Mouse (Mus musculus): ENCODE results near the gene Capza1.
"Not testable (repeated sequence)": the region's sequence is repeated elsewhere in the genome, so short reads cannot be mapped to it uniquely, and the experiment has no call there.

Gene Capza1

DNA sequence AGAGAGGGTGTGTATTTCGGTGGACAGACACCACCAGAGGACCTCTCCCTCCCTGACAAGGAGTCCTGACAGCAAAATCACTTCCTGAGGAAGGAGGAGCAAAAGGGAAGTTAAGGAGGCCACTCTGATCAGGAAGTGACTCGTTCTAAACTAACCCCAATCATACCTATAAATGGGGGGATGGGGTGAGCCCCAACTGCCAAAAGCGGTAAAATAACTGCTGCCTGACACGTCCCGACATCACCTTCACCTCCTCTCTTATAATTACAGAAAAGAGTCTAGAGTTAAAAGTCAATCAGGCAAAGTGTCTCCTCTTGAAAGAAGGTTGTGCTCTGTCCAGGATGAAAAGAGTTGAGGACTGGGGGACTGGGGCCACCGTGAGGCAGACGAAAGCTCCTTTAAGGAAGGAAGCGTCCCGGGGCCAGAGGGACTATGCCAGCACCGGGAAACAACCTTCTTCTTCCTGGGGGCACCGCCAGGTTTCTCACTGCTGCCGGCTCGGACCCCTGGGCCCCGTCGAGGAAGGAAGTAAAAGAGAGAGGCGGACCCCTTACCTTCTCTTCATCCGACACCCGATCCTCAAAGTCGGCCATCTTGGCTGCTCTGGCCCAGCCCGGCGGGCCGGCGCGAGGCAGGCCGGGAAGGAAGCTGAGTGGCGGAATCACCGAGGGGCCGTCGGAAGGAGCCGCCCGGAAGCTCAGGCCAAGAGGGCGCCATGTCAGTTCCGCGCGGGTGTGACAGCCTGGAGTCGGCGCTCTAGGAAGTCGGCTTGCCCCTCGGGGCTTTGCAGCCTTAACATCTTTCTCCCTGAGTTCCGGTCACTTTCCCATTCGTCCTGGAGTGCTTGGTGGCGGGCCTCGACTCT lies at the start of gene Capza1, which contains the start of gene St7l:
Capza1 (minus strand) TSS at position 720 of the 865 bp plus-strand sequence.
St7l (plus strand) TSS at position 220 of the 865 bp plus-strand sequence.
- DNase-seq (ENCODE audit: low spot score) = peak; percentile 82

DNA sequence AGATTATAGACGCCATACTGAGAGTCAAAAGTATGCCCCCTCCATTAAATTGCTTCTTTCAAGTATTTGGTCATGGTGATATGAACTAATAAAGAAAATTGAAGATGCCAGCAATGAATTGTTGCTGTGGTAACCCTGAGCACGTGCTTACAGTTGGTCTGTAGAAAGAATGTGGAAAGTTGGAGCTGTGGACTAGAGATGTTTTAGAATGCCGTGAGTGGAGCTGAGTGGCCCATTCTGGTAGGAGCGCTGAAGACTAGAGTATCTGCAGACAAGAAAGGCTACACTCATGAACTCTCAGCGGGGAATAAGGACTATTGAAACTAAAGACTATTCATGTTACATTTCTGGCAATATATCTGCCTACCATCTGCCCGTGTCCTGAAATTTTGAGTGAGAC lies 44.9 kb upstream of the Capza1 start:
- DNase-seq (ENCODE audit: low spot score) = no peak

DNA sequence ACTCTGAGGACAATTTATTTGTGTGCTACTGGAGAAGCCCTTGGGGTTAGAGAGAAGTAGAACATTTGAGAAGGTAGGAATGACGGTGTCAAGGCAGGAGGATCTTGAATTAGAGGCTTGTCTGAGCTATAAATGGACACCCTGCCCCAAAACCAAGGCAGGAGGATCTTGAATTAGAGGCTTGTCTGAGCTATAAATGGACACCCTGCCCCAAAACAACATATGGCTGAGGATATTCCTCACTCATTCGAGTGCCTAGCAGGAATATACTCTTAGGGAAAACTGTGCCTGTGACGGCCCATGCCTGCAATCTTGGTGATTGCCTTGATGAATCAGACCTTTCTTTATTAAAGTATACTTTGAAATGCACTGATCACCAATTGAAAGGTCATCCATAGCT lies 41.7 kb upstream of the Capza1 start:
- DNase-seq (ENCODE audit: low spot score) = no peak

DNA sequence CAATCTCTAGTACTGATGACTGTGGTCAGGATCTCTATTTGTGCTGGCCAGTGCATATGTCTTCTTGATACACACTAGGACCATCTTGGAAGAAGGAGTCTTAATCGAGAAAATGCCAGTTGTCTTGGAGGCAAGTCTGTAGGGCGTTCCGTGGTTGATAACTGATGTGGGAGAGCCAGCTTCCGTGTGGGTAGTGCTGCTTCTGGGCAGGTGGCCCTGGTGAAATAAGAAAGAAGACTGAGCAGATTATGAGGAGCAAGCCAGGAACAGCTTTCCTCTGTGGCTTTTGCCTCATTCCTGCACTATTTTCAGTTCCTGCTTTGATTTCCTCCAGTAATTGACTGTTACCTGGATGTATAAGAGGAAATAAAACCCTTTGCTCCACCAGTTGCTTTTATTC lies 41.1 kb upstream of the Capza1 start:
- DNase-seq (ENCODE audit: low spot score) = no peak

DNA sequence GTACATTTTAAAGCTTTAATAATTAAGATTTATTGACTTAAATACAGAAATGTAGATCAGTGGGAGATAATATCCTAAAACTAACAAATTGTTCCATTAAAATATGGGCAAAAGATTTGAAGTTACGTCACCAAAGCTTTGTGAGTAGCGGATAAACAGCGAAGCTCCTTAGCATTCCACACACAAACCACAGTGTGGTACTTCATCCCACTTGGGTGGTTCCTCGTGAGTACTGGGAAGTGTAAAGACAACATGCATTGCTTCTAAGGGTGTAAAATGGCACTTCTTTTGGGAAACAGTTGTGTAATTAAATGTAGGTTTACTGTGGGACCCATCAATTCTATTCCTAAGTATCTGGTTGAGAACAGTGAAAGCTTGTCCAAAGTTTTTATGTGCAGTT lies 36.8 kb upstream of the Capza1 start:
- DNase-seq (ENCODE audit: low spot score) = no peak

DNA sequence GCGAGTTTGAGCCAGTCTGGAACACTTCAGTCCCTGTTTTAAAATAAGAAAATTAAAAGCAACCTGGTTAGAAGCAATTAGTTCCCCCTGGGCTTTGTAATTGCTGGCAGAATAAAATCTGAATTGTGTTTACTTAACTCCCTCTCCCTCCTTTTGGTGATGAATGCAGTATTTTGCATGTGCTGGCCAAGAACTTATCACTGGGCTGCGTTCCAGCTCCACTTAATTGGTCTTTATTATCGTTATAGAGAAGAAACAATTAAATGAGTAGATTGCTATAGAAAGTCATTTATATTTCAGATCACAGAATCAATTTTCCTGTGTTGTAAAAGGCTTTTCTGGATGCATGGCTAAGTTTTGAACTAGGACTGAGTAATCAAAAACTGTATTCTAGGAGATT lies 31.8 kb upstream of the Capza1 start:
- no peak for DNase-seq (ENCODE audit: low spot score)

DNA sequence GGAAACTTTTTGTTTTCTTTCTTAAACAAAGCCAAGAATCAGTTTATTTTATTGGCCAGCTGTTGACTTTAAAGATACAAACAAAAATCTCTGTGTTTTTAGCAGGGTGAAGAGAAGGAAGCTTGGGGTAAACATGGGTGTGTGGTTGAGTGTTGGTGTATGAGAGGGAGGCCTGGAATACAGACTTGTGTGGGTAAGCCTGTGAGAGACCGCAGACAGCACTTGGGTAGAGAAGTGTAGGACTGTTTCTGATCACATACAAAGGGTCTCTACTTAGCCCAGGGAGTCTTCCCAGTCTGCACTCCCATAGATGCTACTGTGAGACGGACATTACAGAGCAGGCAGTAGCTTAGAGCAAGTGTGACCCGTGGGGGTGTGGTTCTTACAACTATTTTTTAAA lies 24.3 kb upstream of the Capza1 start:
- no peak for DNase-seq (ENCODE audit: low spot score)

DNA sequence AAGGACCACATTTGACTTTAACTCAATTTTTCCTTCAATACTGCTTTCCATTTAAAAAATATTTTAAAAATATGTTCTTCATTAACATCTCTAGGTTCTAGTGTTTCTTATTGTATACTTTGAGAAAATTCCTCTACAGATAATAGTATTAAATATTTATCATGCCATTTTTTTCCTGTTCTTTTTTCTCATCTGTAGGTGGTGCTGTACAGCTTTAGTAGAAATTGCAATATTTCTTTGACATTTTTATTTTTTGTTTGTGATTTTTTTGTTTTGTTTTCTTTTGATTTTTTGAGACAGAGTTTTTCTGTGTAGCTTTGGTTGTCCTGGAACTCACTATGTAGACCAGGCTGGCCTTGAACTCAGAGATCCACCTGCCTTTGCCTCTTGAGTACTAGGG lies 5.3 kb upstream of the Capza1 start:
- DNase-seq (ENCODE audit: low spot score) = no peak

DNA sequence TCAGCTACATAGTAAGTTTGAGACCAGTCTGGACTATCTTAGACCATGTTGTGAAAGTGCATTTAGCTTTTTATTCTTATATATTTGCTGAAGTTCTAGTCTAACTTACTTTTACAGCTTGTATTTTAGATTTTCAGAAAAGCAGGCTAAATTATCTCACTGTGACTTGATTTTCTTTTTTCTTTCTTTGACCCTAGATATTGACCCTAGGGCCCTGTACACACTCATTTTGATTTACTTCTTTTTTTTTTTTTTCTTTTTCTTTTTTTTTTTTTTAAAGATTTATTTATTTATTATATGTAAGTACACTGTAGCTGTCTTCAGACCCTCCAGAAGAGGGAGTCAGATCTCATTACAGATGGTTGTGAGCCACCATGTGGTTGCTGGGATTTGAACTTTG lies 2.4 kb upstream of the Capza1 start:
- DNase-seq (ENCODE audit: low spot score) = not testable (repeated sequence)

DNA sequence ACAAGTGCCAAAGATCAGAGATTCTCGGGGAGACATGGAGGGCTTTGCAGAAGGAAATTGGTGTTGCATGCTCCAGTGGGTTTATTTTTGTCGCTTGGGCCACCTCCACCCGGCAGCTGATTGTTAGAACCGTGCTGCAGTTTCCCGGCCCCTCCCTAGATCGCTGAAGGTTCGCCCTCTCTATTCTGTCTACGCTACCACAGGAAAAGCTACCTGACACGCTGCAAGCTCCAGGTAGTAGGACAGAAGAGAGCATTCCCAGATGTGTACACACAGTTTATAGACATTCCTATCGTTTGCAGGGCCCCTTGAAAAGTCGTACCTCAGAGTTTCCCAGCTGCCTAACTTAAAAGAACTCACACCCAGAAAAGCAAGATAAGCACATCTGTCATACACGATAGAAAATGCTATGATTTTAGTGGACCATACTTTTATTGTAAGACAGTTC lies 1.1 kb upstream of the Capza1 start:
- peak; percentile 54 for DNase-seq (ENCODE audit: low spot score)

DNA sequence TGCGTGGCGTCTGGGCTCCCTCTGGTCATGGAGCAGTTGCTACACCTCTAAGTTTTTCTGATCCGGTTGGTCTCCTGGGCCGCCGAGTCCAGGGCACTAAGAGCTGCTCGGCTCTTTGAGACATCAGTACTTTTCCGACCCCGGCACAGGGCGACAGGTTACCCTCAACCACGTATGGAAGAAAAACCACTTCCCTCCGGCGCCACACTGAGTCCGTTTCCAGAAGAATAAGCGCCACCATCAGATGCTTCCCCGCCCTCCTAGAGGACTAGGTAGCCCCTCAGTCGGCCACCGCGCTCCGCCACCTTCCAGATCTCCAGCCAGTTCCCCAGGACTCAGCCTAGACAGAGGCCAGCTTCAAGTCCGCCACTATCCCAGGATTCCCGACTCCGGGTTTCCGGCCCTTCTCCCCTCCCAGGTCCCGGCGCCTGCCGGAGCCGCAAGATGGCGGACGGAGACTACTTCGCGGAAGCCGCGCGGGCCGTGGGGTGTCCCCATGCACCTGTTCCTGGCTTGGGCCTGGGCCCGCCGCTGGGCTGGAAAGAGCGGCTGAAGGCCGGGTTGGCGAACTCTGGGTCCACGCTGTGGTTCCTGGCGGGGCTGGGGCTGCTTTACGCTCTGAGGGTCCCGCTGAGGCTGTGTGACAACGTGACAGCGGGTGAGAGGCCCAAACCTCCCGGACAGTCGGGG lies 491 bp upstream of the Capza1 start:
- DNase-seq (ENCODE audit: low spot score) = peak; percentile 76

DNA sequence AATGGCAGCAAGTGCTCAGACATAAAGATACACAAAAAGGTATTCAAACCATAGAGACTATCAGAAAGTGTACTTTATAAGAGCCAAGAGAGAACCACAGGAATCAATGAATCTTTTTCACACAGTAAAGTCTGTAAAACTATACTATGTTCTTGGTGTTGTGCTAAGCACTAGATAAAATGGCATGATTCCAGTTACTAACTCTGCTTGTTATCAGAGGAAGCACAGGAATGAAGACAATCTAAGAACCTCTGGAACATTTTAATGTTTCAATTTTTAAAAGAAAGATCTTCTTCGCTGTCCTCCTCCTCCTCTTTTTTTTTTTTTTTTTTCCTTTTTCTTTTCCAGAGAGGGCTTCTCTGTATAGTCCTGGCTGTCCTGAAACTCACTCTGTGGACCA lies 5.7 kb downstream of the Capza1 start:
- DNase-seq (ENCODE audit: low spot score) = no peak

DNA sequence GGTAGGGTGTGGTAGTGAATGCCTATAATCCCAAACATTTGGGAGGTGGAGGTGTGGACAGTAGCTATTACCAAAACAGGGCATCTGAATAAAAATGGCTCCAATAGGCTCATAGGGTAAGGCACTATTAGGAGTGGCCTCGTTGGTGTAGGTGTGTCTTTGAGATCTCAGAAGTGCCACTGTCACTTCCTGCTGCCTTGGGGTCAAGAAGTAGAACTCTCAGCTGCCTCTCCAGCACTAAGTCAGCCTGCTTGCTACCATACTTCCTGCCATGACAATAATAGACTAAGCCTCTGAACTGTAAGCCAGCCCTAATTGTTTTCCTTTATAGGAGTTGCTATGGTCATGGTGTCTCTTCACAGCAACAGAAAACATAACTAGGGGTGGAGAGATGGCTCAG lies 8.2 kb downstream of the Capza1 start:
- DNase-seq (ENCODE audit: low spot score) = no peak

DNA sequence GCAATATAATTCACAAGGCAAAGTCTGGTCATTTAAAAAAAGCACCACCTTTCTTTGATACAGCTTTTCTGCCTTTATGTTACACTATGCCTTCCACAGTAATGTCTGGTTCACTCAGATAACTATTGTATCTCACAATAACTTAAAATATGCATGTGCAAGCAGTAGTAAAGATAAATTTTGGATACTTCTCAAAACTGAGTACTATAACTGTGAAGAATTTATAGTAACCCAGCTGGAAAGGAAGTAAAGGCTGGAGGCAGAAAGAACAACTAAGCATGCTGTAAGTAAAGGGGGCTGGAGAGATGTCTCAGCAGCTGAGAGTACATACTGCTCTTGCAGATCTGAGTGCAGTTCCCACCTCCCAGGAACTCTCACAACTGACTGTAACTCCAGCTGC lies 9.4 kb downstream of the Capza1 start:
- DNase-seq (ENCODE audit: low spot score) = no peak

DNA sequence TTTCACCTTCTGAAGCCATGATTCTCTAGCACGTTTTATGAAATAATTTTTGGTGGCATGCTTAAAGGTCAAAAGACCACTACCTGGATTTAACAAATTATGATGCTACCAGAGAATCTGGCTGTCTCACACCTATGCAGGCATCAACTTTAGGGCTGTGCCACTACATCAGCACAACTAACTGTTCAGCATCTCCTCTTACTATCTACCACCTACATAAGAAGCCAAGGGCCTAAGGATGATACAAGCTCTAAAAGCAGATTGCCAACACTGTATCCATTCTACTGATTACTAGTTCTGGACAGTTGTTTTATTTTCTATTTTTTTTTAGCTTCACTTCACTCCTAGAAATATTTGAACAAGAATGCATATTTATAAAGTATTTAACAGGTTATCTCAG lies 9.8 kb downstream of the Capza1 start:
- no peak for DNase-seq (ENCODE audit: low spot score)

DNA sequence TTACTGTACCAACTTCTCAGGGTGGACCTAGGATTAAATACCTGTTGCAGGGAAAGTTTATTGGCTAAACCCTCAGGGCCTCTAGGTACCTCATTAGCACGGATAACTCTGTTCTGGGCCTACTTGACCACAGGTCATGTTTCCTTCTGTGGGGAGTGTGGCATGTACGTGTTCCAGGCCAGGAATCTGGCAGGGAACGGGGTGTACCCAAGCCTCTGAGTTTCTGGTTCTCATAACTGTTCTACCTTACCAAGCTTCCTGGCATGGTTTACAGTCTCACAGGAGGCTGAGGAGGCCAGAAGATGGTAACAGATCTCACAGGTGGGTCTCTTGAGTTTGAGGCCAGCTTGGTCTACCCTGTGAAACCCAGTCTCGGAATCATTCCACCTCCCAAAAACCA lies 17.7 kb downstream of the Capza1 start:
- no peak for DNase-seq (ENCODE audit: low spot score)

DNA sequence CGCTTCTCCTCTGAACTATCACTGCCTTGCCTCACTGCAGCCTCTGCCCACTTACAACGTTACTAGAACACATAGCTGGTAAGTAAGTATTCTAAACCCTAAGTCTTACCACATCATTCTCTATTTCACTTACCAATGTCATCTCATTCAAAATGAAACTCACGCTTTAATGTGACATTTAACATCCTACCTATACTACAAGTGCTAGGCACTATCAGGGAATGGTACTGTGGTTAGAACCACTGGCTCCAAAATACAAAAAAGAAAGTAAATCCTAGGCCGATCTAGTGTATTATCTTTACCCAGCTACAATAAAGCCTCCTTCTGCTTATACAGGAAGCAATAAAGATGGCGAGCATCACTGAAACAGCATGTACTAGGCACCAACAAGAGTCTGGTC lies 23.3 kb downstream of the Capza1 start:
- DNase-seq (ENCODE audit: low spot score) = no peak

DNA sequence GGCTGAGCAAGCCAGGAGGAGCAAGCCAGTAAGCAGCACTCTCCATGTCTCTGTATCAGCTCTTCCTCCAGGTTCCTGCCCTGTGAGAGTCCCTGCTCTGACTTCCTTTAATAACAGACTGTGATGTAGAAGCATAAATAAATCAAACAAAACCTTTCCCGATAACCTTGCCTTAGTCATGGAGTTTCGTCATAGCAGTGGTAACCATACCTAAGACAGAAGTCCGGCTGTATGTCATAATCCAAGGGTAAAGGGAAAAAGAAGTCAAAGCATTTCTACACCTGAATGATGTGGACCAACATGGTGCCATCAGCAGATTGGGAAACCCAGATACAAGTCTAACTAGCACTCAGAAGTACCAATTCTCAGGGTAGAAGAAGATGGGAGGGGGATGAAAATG lies 28.5 kb downstream of the Capza1 start:
- no peak for DNase-seq (ENCODE audit: low spot score)

DNA sequence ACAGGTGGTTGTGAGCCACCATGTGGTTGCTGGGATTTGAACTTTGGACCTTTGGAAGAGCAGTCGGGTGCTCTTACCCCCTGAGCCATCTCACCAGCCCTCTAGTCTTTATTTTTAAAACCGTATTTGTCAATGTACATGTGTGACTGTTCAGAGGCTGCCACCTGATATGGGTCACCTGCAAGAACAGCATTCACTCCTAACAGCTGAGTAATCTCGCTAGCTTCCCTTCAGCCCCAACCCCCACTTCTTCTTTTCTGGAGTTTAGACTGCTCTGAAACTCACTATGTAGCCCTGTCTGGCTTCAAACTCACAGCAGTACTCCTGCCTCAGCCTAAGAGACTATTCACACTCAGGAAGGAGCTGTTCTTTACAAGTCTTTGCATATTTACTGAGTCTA lies 41.9 kb downstream of the Capza1 start:
- DNase-seq (ENCODE audit: low spot score) = no peak

DNA sequence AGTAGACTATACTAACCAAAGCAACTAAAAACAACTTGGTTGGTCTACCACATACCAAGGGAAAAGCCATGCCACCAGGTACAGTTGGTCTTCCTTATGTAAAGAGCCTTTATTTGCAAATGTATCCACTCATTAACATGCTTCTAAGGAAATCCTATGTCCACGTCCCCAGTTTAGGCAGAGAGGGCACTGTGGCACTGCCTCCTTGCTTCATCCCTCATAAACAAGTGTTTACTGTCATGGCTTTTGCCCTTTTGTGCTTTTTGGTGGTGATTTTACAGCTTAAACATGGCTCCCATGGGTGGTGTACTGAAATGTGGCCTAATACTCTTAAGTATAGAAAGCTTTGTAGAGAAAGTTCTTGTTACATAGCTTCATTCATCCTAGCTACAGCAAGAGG lies 43.9 kb downstream of the Capza1 start:
- no peak for DNase-seq (ENCODE audit: low spot score)

DNA sequence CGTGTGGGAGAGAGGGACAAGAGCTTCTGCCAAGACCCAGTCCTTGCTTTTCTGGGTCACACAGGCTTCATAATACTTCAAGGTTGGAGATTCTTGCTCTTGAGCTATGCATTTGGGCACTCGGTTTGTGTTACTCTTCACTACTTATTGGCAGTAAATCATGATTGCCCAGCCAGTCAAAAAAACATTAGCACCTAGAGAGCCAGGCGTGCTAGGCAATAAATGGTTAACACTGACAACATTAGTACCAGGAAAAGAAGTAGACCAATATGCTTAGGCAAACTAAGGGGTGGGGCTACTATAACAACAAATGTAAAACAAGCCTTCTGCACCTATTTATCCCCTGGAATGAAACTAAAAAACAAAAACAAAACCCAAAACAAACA lies 45.6 kb downstream of the Capza1 start:
- DNase-seq (ENCODE audit: low spot score) = no peak

DNA sequence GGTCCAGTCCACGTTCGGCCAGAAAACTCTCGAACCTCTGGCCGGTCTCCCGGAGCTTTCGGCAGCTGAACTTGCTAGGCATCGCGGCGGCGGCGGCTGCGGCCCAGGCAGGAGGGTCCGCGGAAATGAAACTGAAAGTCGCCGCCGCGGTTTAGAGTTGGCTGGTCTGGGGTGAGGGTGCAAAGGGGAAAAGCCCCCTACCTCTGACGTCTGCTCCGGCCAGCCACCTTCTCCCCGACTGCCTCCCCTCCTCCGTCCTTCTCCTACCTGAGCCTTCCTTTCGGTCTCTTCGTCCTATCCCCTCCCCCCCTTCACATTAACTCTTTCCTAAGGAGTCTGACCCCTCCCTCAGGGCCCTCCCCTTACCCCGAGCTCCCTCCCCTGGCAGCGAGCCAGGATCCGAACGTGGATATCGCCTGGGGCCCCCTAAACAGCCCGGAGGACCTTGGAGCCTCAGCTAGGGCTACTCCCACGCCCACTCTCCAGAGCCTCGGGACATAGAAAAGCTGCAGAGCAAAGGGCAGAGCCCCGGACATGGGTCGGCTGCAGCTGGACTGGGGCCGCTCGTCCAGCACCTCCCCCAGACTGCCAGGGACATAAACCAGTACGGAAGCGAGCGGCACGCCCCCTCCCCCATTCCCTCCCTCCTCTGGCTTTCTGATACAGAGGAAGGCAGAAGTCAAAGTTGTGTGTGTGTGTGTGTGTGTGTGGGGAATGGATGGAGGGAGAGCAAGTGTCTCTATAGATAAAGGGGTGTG lies 46.1 kb downstream of the Capza1 start, which contains the start of gene Mov10:
Mov10 (minus strand) TSS at position 573 of the 758 bp plus-strand sequence.
- DNase-seq (ENCODE audit: low spot score) = peak; percentile 41

All from spleen, adult 12 weeks (tissue).